Mouse (Mus musculus): ENCODE results near the gene Mtor.

GRCm38 (mm10) chr4:148570138-148570537 is 121.7 kb downstream of the Mtor start:
- TF ChIP-seq POLR2A (IDR thresholded peaks at IDR 0.05; ENCODE audit: insufficient read depth, low read depth, low read length) (no peak), CTCF (IDR thresholded peaks at IDR 0.05; ENCODE audit: insufficient read depth, low read depth, low read length) (no peak)

Data from olfactory bulb, adult 2 months (tissue).